Mouse (Mus musculus) ovary, adult 10 weeks (tissue): ENCODE results near the gene Prune2. TPM values are rescaled to one million over a fixed set of nuclear protein-coding genes. Genes with fewer than 3 reads are reported as not detected.

ENCODE experiments used
- polyA plus RNA-seq: library from polyadenylated mRNA; stranded (reverse); fragments of 350-450 nt; fragmentation: Illumina TruSeq; extraction: RNeasy Lipid Tissue Mini Kit (QIAGEN cat#74804); gene quantifications from one replicate; pipeline ENCODE4 v1.2.3, GENCODE M21; 2014

The Prune2 gene
- 19.6 TPM for polyA plus RNA-seq

DNA sequence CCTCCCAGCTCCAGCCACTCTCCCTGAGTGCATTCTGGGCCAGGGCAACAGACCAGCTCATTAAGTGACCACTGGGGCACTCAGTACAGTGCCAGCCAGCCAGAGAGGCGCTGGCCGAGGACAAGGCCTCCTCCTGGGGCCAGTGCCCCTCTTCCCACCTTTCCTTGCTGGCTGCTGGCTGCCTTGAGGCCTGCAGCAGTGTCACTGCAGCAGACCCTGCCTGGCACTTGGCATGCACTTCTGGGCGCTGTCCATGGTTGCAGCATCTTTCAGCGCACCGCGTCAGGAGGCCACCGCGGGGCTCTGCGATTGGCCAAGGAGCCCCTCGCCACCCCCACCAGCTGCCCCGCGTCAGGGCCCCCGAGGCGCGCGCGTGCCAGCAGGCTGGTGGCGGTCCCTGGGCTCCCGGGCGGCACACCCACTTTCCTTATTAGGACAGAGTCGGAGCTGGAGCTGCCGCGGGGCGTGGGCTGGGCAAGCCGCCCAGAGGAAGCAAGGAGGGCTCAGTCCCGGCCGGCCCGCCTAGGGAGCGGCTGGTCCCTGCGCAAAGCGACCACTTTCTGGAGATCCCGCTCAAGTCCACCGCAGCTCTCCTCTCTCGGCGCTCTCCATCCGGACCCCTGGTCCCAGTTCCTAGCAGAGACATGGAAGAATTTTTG, at the start of gene Prune2:
Gene Prune2, plus strand, starts transcription at position 506 of the 659 bp plus-strand sequence.

Other genes starting within 250 kb of the Prune2 start
- gene Vps13a, start 175.2 kb upstream of the Prune2 start, polyA plus RNA-seq = 91.7 TPM
- gene Foxb2, start 82.3 kb upstream of the Prune2 start, polyA plus RNA-seq = not detected